Mouse (Mus musculus) thymus, postnatal 0 days (tissue): ENCODE results near the gene Edc3. TPM values are rescaled to one million over a fixed set of nuclear protein-coding genes. Genes with fewer than 3 reads are reported as not detected.

ENCODE experiments used
- DNase-seq: peaks from one replicate; pipeline ENCODE4 v3.0.0-alpha.2; 2015; ENCODE audit warnings: low spot score
- polyA plus RNA-seq: library from polyadenylated mRNA; unstranded; fragments of >200 nt; fragmentation: Nextera tagmentation; extraction: Ambion mirVana; gene quantifications from 2 replicates; pipeline ENCODE4 v1.2.1, GENCODE M21; 2015

Gene Edc3
- polyA plus RNA-seq, 1 experiment from 2014 or later, result 38.2 TPM

DNA sequence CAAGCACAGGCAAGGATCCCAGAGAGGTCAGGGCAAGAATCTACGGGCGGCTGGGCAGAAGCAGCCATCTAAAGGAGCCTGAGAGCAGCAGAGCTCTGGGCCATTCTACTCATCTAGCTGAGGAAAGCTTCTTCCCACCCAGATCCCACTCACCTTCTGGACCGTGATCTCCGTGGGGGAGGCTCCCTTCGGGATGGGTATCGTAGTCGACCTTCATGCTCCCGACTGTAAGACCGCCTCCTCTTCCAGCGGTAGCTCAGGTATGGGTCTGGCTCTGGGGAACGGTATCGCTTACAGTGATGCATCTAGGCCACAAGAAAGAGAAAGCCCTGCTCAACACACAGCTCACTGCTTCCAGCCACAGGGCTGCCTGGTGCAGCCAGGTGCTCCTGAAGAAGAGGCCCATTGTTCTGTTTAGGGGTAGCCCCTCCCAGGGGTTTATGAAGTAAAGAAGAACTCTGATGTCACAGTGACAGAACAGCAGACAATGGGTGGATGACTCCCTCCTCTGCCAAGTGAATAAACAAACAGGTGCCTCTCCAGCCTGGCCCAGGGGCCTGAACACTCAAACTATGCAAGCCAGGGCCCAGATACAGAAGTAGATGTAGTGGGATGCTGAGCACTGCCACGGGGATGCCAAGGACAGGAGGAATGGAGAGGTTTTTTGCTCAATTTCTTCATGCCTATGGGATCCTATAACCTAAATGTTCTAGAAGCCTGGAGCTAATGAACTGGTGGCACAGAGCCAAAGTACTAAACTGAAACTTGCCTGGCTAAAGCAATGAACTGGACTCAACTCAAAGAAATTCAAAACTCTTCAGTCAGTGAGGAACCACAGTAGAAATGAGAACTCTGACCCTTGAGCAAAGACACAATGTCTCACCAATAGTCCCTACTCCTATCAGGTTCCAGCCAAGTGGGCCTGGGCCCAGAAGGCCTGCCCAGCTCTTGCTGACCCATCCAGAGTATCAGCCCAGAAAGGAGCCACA, 53.5 kb downstream of the Edc3 start:
- peak; percentile 89 for DNase-seq

DNA sequence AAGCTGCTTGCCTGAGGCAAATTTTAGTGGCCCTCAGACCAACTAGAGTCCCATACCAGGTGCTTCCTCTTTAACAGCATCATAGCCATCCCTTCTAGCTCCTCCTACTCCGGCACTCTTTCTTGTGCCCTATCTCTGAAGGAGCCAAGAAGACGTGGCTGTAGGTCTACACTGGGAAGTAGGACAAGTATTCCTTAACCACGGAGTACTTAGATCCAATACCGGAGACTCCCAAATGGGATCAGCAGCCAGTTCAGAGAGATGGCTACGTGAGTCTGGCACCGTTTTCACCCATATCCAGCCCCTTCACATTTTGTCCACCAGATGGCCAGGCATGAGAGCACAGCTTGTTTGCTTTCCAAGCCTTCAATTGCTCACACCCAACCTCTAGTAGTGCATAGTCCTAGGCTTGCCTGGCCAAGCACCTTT, 54.2 kb downstream of the Edc3 start:
- peak; percentile 79 for DNase-seq

DNA sequence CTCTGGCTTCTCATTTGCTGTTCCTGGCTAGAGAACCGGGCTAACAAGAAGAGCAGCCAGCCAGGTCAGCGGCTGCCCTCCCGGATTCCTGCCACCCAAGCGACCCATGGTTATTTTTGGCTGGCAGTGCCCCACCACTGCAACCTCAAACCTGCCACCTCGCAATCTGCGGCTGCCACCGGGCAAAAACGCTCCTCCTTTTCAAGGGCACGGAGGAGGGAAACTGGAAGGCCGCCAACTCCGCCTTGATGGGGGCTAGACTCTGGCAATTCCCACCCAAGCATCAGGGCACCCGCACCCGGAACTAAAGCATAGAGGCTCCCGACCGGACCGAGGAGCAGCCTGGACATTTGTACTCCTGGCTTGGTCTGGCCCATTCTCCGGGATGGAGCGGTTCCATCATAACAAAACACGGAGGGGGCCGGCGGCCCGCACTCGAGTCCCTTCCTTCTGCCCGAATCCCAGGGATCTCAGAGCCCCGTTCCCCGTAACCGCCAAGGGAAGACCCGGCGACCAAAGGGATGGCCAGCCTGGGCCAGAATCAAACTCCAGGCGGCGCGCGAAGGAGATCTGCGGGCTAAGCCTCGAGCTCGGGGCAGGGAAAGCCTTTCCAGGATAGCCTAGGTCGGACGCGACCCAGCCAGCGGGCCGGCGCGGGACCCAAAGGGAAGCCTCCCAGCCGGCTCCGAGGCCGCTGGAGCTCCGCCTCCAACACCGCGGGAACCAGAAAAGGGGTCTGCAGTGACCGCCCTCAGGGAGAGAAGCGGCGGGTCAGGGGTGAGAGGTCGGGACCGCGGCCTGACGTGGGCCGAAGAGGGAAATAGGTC, 56.0 kb downstream of the Edc3 start:
- DNase-seq, result peak; percentile 46

DNA sequence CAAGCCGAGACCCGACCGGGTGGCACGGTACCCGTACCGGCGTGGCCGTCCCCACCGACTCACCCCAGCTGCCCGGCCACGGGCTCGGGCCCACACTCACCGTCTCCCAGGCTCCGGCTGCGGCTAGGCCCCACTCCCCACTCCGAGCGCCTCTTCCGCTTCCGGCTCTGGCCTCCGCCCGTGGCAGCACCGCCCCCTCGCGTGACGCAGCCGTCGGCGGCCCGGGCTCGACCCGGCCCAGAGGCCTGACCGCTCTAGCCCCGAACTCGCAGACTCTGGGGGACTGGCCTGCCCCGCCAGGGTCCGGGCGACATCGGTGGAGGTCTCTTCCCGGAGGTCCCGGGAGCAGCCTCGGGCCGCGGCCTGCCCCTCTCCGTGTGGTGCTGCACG, 56.6 kb downstream of the Edc3 start:
- peak; percentile 93 for DNase-seq

DNA sequence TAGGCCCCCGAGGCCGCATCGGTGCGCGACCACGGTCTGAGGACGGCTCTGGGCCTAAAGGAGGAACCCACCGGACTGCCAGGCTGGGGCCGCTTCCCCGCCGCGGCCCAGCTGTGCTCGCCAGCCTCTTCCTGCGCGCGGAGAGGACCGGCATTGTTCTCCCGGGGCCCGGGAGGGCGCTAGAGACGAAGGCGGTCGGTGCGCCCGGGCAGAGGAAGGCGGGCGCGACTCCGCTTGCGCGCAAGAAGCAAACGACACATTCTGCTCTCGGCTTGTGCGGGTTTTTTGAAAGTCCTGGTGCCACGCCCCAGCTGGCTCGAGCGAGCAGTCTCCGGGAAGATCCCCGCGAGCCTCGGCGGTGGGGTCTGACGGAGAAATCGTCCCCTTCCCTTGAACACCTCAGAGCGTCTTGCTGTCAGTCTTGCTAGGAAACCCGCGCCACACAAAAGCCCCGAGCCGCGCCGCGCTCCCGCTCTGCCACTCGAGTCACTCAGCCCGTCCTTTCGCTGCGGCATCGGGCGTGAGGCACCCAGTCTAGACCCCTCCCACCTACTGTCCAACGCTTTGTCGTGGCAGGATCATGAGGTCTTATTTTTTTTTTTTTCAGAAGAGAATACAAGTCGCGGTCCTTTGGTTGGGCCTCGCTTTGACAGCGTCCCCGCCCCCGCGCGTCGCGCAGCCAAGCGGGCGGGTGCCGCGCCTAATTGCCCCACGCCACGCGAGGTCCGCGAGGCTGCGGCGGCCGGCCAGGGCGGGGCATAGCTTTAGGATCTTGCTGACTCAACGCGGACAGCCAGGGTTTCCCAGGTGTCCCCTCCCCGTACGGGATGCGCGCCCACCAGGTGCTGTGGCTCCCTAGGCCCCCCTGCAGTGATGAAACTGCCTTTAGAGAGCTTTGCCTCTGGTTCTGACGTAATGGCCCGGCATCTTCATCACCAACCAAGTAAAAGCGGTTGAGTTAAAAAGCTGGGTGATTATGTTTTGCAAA, 57.3 kb downstream of the Edc3 start, which contains the start of gene Clk3:
TSS of gene Clk3 (minus strand) at position 497 of the 988 bp plus-strand sequence.
- DNase-seq, result peak; percentile 83

DNA sequence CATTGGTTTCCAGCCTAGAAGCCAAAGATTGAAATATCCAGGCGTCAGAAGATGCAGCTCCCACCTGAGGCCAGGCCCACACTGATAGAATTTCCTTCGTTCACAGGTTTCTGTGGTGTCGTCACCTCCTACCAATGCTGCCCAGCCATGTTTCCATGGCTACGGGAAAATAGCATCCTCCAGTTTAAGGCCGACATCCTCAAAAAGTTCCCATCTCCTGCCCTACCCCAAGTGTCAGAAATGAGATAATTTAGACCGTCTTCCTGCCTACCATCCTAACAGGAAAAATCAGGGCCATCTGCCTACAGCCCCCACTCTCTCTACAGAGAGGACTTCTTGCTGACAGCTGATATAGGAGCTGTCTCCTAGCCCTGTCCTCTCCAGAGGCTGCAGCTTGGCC, 58.1 kb downstream of the Edc3 start:
- DNase-seq, result no peak

DNA sequence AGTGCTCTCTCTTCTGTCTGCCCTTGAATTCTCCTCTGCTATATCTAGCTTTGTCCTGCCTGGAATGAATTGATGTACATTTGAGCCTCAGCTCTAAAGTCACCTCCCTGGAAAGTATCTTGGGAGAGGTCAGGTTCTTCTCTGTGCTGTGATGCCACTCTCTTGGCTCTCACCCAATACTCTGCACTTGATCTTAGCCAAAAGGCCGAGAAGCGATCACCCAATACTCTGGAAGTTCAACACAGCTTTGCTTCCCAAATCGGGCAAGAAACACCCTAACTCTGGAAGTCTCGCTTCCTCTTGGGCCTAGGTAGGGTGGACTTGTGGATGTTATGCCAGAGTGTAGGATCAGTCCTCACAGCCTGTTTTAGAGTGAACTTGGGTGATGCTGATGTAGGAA, 58.9 kb downstream of the Edc3 start:
- DNase-seq, result no peak

DNA sequence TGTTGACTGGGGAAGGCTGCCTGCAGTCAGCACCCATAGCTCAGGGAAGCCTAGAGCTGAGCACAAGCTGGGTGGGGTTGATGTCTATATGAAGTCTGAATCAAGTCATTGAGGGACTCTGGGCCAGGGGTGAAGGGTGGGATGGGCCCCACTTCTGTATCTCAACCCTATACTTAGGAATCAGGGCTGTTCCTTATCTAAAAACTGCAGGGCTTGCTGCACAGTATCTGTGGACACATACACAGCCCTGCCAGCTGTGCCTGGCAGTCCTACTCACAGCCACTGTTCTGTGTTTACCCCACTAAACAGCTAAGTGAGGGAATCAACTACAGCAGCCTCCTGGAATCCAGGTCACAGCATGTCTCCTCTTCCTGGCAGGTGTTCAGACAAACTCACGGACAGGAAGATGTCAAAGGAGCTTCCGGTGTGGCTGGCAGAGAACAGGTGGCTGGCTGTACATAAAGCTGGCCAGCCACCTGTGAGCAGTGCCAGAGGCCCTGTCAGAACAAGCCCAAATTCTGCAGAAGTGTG, 61.3 kb downstream of the Edc3 start:
- DNase-seq, result peak; percentile 96

DNA sequence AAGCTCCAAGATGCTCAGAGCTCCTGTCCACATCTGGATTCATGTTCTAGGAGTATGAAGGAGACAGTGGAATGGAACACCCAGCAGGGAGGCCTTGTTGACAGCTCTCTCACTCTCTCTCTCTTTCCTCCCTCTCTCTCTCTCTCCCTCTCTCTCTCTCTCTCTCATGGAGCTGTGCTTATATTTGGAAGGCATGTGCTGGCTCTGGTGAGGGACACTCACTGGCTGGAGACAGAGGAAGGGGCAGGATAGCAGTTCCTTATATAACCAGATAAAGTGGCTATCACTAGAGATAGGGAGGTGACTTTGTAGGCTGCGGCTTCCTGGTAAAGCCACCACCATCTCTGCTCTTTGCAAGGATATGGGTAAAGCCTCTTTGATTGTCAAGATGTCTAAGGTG, 61.9 kb downstream of the Edc3 start:
- DNase-seq, result peak; percentile 75

DNA sequence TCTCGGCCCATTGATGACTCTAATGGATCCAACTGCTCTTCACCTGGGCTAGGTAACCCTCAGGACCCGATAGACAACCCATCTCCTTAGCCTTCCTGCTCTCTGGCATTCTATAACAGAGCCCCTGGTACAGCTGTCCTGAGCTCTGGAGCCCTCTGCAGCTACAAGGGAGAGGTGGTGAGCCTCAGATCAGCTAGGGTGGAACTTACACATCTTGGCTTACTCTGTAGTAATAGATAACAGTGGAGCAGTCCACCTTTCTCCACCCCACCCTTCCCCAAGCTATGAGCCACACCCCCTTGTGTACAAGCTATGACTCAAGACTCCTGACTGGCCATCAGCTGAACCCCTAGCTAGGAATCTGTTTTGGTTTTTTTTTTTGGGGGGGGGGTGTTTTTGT, 62.5 kb downstream of the Edc3 start:
- DNase-seq, result no peak

DNA sequence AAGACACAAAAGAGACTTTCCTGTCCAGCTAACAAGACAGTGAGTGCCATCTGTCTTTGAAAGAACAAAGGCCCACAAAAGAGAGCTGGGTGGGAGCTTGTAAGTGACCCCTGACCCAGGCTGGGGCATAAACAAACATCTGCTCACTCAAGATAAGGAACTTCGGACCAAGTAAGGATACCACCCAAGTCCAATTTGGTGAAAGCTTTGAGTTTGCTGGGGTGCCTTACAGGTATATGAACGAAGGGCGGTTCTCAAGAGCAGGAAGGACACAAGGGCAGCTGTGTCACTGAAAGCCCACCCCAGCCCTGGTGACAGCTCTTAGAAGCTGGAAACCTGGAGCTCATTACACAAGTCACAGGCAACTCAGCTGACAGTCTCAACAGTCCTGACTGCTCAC, 65.4 kb downstream of the Edc3 start:
- DNase-seq, result no peak

DNA sequence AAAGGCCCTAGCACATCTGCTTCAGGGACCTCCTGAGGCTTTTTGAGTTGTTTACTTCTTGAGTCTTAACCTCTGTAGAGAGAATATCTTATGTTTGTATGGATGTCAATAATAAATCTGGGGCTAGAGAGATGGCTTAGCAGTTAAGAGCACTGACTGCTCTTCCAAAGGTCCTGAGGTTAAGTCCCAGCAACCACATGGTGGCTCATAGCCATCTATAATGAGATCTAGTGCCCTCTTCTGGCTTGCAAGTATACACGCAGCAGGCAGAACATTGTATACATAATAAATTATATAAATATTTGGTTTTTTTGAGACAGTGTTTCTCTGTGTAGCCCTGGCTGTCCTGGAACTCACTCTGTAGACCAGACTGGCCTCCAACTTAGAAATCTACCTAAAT, 65.8 kb downstream of the Edc3 start:
- peak; percentile 65 for DNase-seq

DNA sequence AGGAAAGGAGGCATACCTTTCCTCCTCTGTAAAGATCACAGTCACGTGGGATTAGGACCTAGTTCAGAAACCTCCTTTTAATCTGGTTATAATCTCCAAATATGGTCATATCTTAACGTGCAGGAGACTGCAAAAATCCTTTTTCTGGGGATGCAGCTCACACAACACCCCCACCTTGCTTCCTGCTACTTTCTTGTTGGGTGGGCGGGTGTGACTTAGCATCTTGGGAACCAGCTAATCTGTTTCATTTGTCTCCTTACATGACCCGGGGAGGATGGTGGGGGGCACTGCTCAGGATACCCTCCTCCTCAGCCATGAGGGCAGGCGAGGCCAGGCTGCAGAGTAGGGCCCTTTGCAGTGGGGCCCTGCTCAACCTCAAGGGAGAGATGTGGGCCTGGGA, 66.7 kb downstream of the Edc3 start:
- no peak for DNase-seq

DNA sequence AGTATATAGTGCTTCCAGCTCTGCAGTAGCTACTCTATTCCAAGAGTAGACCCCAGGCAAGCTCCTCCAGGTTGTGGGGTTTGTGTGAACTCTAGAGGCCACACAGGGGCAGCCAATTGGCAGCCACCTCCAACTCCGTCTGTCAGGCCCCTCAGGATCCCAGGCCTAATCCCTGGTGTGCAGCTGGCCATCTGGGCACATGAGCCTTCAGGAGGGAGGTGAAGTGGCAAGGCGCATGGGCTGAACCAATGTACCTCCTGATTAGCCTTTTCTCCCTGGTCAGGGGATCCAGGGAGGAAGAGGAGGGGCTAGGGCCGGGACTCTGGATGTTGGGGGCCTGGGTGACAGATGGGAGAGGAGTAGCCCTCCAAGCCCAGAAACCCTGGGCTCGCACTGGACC, 67.4 kb downstream of the Edc3 start:
- no peak for DNase-seq

DNA sequence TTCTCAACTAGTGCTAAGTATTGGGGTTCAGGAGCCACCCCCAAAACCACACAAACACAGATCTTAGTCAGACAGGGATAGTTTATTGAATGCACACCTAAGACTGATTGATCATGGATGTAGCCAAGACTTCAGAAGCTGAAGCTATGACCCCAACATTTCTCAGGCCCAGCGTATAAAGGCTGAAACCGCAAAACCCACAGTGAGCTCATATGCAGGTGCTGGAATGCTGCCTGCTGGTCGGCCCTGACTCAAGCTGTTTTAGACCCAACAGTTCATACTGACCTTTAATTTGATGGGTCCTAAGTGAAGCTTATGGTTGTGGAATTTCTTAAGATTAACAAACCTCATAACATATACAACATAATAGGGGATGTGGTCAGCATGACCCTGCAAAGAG, 74.3 kb downstream of the Edc3 start:
- DNase-seq, result no peak

DNA sequence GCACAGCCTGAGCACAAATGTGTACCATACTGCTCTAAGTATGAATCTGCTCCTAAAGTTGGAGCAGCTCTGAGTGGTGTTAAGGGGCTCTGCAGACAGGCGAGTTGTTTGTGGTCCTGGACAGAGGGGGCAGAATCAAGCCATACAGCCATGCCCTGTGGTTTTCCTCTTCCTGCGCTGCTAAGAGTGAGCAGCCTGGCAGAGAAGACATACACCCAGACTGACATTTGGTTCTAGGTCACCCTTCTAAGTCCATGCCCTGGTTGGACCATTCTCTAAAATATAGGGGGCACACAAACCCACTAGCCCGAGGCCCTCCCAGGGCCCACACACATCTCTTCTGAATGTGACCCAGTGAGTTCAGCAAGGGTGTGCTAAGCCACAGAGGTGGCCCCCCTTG, 81.4 kb downstream of the Edc3 start:
- no peak for DNase-seq

DNA sequence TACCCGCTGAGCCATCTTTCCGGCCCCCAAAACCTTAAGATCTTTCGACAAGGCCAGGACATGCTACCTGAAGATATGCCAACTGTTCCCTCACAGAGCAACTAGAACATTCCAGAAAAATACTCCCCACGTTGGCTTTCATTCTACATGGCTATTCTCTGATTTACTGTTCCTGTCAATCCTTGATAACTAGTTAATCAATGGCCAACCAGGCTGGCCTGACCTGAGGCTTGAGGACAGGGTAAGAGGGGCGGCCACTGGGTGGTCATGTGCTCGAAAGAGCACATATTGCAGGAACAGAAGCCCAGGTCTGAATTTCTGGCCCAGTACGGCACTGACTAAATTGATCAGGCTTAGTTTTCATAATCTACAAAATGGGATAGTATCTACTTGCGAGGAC, 89.1 kb downstream of the Edc3 start:
- no peak for DNase-seq

DNA sequence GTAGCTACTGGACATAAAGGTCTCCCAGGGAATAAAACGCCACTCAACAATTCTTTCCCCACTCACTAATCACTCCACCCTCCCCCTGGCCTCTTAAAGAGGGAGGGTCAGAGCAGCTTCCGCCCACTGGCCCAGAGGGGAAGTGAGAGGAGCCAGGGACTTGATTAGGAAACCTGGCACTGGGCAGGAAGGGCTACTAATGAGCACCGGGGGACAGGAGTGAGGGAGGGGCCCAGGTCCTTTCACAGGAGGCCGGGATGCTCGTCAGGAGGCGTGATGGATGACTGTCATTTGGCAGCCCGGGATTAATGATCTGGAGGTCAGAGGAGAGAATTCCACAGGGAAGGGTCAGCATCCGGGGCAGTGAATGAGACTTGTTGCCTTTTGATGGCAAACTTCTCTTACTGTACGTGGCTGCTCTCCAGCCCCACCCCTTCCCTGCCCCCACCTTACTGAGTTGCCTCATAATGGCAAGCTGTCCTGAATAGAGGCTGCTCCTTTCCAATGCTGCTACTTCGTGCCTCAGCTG, 90.4 kb downstream of the Edc3 start:
- DNase-seq, result no peak

DNA sequence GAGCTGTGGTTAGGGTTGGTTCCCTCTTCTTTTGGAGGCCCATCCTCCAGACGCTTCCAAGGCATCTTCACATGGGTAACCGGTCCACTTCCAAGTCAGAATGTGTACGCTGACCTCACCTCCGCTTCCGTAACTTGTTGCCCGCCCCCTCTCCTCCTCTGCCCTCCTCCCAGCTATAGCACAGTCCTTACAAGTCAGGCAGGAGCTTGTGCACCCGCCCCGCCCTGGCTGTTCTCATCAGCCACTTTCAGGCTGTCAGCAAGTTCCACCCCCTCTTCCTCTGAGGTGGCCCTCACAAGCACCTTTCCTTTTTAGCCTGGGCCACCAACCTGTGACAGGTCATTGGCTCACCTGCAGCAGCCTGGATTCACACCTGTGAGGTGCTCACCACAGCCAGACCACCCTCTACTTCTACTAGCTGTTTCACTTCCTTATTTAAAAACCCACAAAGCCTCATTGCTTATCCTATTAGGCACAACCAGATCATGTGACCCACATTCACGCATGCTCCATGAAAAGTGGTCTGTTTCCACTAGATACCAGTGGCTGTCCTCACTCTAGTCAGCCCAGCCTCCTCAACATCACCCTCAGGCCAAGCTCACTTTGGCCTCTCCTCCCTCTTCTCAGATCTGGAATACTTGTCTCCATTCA, 92.1 kb downstream of the Edc3 start:
- no peak for DNase-seq
